Mouse (Mus musculus) intestine, embryonic 14.5 days (tissue): Measurements from ENCODE around the gene Zfp882. TPM values are rescaled to one million over a fixed set of nuclear protein-coding genes. Genes with fewer than 3 reads are reported as not detected.
"Not testable (repeated sequence)": the region's sequence is repeated elsewhere in the genome, so short reads cannot be mapped to it uniquely, and the experiment has no call there.

ENCODE experiments used
- ATAC-seq: fragments of 200-750 bp; cut with Nextera tagmentation; replicated peaks from 2 replicates; pipeline ENCODE4 v1.8.0; 2017; ENCODE audit warnings: low read depth, moderate number of reproducible peaks, moderate TSS enrichment, moderate library complexity; ENCODE audit not compliant: low FRiP score, low TSS enrichment
- DNase-seq: peaks from one replicate; pipeline ENCODE4 v3.0.0-alpha.2; 2018; ENCODE audit warnings: low spot score
- H3K27ac ChIP-seq: fragments of 300-500 bp; sonication (generic); 2 replicates; pipeline ENCODE4 v1.5.1; 2014; ENCODE audit warnings: low read depth, mild to moderate bottlenecking, control low read depth
- H3K27me3 ChIP-seq: fragments of 300-500 bp; sonication (generic); replicated peaks from 2 replicates; pipeline ENCODE4 v1.6.1; 2014; ENCODE audit warnings: low read length, control low read depth; ENCODE audit not compliant: control insufficient read depth, insufficient read depth
- H3K36me3 ChIP-seq: fragments of 300-500 bp; sonication (generic); 2 replicates; pipeline ENCODE4 v1.6.1; 2014; ENCODE audit warnings: low read length, control low read depth; ENCODE audit not compliant: control insufficient read depth, insufficient read depth
- H3K4me1 ChIP-seq: fragments of 300-500 bp; sonication (generic); replicated peaks from 2 replicates; pipeline ENCODE4 v1.6.1; 2014; ENCODE audit warnings: low read length, control low read depth, mixed read lengths; ENCODE audit not compliant: control insufficient read depth, insufficient read depth
- H3K4me2 ChIP-seq: fragments of 300-500 bp; sonication (generic); 2 replicates; pipeline ENCODE4 v1.6.1; 2014; ENCODE audit warnings: low read length
- H3K4me3 ChIP-seq: fragments of 300-500 bp; sonication (generic); 2 replicates; pipeline ENCODE4 v1.5.1; 2014; ENCODE audit warnings: low read depth, low read length, control low read depth, mixed read lengths
- H3K9ac ChIP-seq: fragments of 300-500 bp; sonication (generic); 2 replicates; pipeline ENCODE4 v1.6.1; 2014; ENCODE audit warnings: mild to moderate bottlenecking, low read length
- H3K9me3 ChIP-seq: fragments of 300-500 bp; sonication (generic); 2 replicates; pipeline ENCODE4 v1.6.1; 2016; ENCODE audit warnings: low read length, control low read depth; ENCODE audit not compliant: control insufficient read depth
- WGBS: fragments of 180-500 bp; shearing (Covaris S2); extraction: QIAGEN DNeasy Blood & Tissue Kit; methylation state at CpG from one replicate; pipeline ENCODE4 v1.1.7; 2014; 5-methylcytosine and 5-hydroxymethylcytosine counted together
- polyA plus RNA-seq: library from polyadenylated mRNA; unstranded; fragments of >200 nt; fragmentation: Nextera tagmentation; extraction: Ambion mirVana; gene quantifications from 2 replicates; pipeline ENCODE4 v1.2.1, GENCODE M21; 2014

Zfp882 gene
- polyA plus RNA-seq, 1 experiment from 2014 or later = 4.1 TPM

- ATAC-seq (no peak), DNase-seq (no peak)
- H3K9me3 ChIP-seq = 0 out of 2 replicates have a peak, but pooled peaks cover 3% of the 10 kb centered on the region
- peaks cover 28% of the 10 kb centered on the region for H3K36me3 ChIP-seq
- WGBS = 91% methylated on average over 2 of the region's 2 CpGs
- H3K9ac ChIP-seq = no peak overlapping the region
- H3K4me3 ChIP-seq = no peak overlapping the region
- H3K27me3 ChIP-seq = no peaks in the 10 kb centered on the region
- H3K27ac ChIP-seq = no peak overlapping the region
- no peak overlapping the region for H3K4me2 ChIP-seq
- 0 out of 2 replicates have a peak, but pooled peaks cover 3% of the 10 kb centered on the region for H3K4me1 ChIP-seq
Observed at GRCm38 (mm10) chr8:71912286-71912685, 3.9 kb downstream of the Zfp882 start.

GRCm38 (mm10) chr8:71922567-71923401 lies 14.4 kb downstream of the Zfp882 start:
- peak overlapping the region; percentile 70 for H3K4me2 ChIP-seq
- ATAC-seq = peak; percentile 100
- H3K4me1 ChIP-seq = peaks cover 3% of the 10 kb centered on the region; the same call in 1 of the 2 replicates
- under 1% methylated on average over 57 of the region's 57 CpGs for WGBS
- peak overlapping the region; percentile 72 for H3K9ac ChIP-seq
- H3K4me3 ChIP-seq = peak overlapping the region; percentile 61
- no peaks in the 10 kb centered on the region for H3K27me3 ChIP-seq
- no peaks in the 10 kb centered on the region for H3K9me3 ChIP-seq
- peak; percentile 92 for DNase-seq
- peak overlapping the region; percentile 97 for H3K27ac ChIP-seq
- no peaks in the 10 kb centered on the region; the same call in 1 of the 2 replicates for H3K36me3 ChIP-seq

GRCm38 (mm10) chr8:71925791-71926190 lies 17.4 kb downstream of the Zfp882 start:
- H3K4me2 ChIP-seq = no peak overlapping the region
- peaks cover 3% of the 10 kb centered on the region; the same call in 1 of the 2 replicates for H3K4me1 ChIP-seq
- H3K27ac ChIP-seq = no peak overlapping the region
- DNase-seq (no peak), ATAC-seq (no peak)
- no peak overlapping the region for H3K9ac ChIP-seq
- 96% methylated on average over 5 of the region's 5 CpGs for WGBS
- H3K4me3 ChIP-seq = no peak overlapping the region
- no peaks in the 10 kb centered on the region for H3K27me3 ChIP-seq
- H3K36me3 ChIP-seq = peaks cover 21% of the 10 kb centered on the region
- no peaks in the 10 kb centered on the region for H3K9me3 ChIP-seq

DNA sequence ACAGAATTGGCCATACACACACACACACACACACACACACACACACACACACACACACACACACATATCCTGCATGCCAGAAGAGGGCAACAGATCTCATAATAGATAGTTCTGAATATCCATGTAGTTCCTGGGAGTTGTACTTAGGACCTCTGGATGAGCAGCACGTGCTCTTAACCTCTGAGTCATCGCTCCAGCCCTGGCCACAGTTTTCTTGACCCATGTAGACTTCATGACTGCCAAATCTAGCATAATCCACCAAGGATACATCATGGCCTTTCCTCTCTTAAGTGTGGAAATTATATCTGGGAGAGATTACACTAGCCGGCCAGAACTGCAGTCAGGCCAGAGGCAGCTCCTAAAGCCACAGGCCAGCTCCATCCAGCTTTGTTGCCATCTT lies 18.1 kb downstream of the Zfp882 start:
- H3K4me1 ChIP-seq = peaks cover 3% of the 10 kb centered on the region; the same call in 1 of the 2 replicates
- H3K27ac ChIP-seq = no peak overlapping the region
- H3K36me3 ChIP-seq = peaks cover 29% of the 10 kb centered on the region
- H3K9ac ChIP-seq = no peak overlapping the region
- ATAC-seq = no peak
- 87% methylated on average over 3 of the region's 3 CpGs for WGBS
- no peaks in the 10 kb centered on the region for H3K27me3 ChIP-seq
- H3K4me3 ChIP-seq = no peak overlapping the region
- H3K9me3 ChIP-seq = peaks cover 3% of the 10 kb centered on the region; the same call in 1 of the 2 replicates
- no peak overlapping the region for H3K4me2 ChIP-seq
- no peak for DNase-seq

- Histone ChIP-seq H3K9me3 (peaks cover 4% of the 10 kb centered on the region; the same call in 1 of the 2 replicates), H3K36me3 (peaks cover 33% of the 10 kb centered on the region), H3K4me1 (0 out of 2 replicates have a peak, but pooled peaks cover 3% of the 10 kb centered on the region), H3K9ac (no peak overlapping the region), H3K27ac (no peak overlapping the region), H3K4me2 (no peak overlapping the region), H3K27me3 (no peaks in the 10 kb centered on the region), H3K4me3 (no peak overlapping the region)
- ATAC-seq = no peak
- no peak for DNase-seq
Observed at GRCm38 (mm10) chr8:71927779-71928178, 19.4 kb downstream of the Zfp882 start.

GRCm38 (mm10) chr8:71938037-71938436 lies 29.6 kb downstream of the Zfp882 start:
- H3K4me3 ChIP-seq, H3K36me3 ChIP-seq, DNase-seq, ATAC-seq, H3K9me3 ChIP-seq, H3K27me3 ChIP-seq, H3K27ac ChIP-seq, H3K4me1 ChIP-seq, H3K4me2 ChIP-seq, H3K9ac ChIP-seq: not testable (repeated sequence)
- WGBS = 85% methylated on average over 2 of the region's 2 CpGs

GRCm38 (mm10) chr8:71940293-71941208 lies 32.1 kb downstream of the Zfp882 start:
- no peak for ATAC-seq
- H3K36me3 ChIP-seq = no peaks in the 10 kb centered on the region
- no peak overlapping the region for H3K9ac ChIP-seq
- no peaks in the 10 kb centered on the region for H3K4me1 ChIP-seq
- no peak overlapping the region for H3K27ac ChIP-seq
- no peaks in the 10 kb centered on the region for H3K9me3 ChIP-seq
- 84% methylated on average over 2 of the region's 2 CpGs for WGBS
- no peaks in the 10 kb centered on the region for H3K27me3 ChIP-seq
- no peak for DNase-seq
- no peak overlapping the region for H3K4me2 ChIP-seq
- no peak overlapping the region for H3K4me3 ChIP-seq

- Histone ChIP-seq H3K4me3 (no peak overlapping the region), H3K4me1 (no peaks in the 10 kb centered on the region), H3K4me2 (no peak overlapping the region), H3K9ac (no peak overlapping the region), H3K27me3 (no peaks in the 10 kb centered on the region), H3K27ac (no peak overlapping the region), H3K36me3 (no peaks in the 10 kb centered on the region), H3K9me3 (no peaks in the 10 kb centered on the region)
- ATAC-seq (no peak), DNase-seq (no peak)
- 79% methylated on average over 1 of the region's 1 CpGs for WGBS
Observed at GRCm38 (mm10) chr8:71941776-71942175, 33.4 kb downstream of the Zfp882 start.
